Comparison of ENCODE assay signal across 16 mouse cellular contexts in genomic region chr11:45138351-45138975, GRCm38 (mm10).
"Had no signal": no experiment of that assay in that cellular context is flagged by ENCODE, and none has a peak within 500 bp of the region (broad histone marks: within the 10 kb centered on the region; RNA-seq: fewer than 3 reads in every experiment).

No protein-coding gene starts in this region.

- DNase-seq: liver, postnatal 0 days; lung, adult 2 months; lung, postnatal 10 days; lung, postnatal 4 days; midbrain, embryonic 14.5 days; right cerebral cortex, postnatal 14 days; thymus, adult 2 months; thymus, postnatal 25 days; thymus, postnatal 4 days had no signal

- H3K4me3 ChIP-seq: lung, embryonic 15.5 days; midbrain, embryonic 10.5 days; midbrain, embryonic 12.5 days; neural tube, embryonic 12.5 days; stomach, embryonic 15.5 days had no signal

- H3K27ac ChIP-seq: lung, embryonic 15.5 days; midbrain, embryonic 10.5 days; midbrain, embryonic 12.5 days; neural tube, embryonic 12.5 days; stomach, embryonic 15.5 days; stomach, postnatal 0 days had no signal

- H3K9me3 ChIP-seq: lung, embryonic 15.5 days; midbrain, embryonic 10.5 days; midbrain, embryonic 12.5 days; neural tube, embryonic 12.5 days; stomach, embryonic 15.5 days had no signal

- H3K27me3 ChIP-seq: lung, embryonic 15.5 days; midbrain, embryonic 12.5 days; neural tube, embryonic 12.5 days; stomach, embryonic 15.5 days had no signal

- ATAC-seq: liver, postnatal 0 days; midbrain, embryonic 16.5 days had no signal

- H3K4me1 ChIP-seq: lung, embryonic 15.5 days; midbrain, embryonic 10.5 days; midbrain, embryonic 12.5 days; neural tube, embryonic 12.5 days; stomach, embryonic 15.5 days had no signal

- H3K4me2 ChIP-seq: lung, embryonic 15.5 days; midbrain, embryonic 12.5 days; neural tube, embryonic 12.5 days; stomach, embryonic 15.5 days had no signal

- H3K36me3 ChIP-seq: lung, embryonic 15.5 days; midbrain, embryonic 10.5 days; midbrain, embryonic 12.5 days; neural tube, embryonic 12.5 days; stomach, embryonic 15.5 days had no signal

- H3K9ac ChIP-seq: liver, postnatal 0 days; lung, embryonic 15.5 days; midbrain, embryonic 12.5 days; neural tube, embryonic 12.5 days; stomach, embryonic 15.5 days had no signal
